Comparison of ENCODE assay signal across 8 mouse cellular contexts in the genomic region with DNA sequence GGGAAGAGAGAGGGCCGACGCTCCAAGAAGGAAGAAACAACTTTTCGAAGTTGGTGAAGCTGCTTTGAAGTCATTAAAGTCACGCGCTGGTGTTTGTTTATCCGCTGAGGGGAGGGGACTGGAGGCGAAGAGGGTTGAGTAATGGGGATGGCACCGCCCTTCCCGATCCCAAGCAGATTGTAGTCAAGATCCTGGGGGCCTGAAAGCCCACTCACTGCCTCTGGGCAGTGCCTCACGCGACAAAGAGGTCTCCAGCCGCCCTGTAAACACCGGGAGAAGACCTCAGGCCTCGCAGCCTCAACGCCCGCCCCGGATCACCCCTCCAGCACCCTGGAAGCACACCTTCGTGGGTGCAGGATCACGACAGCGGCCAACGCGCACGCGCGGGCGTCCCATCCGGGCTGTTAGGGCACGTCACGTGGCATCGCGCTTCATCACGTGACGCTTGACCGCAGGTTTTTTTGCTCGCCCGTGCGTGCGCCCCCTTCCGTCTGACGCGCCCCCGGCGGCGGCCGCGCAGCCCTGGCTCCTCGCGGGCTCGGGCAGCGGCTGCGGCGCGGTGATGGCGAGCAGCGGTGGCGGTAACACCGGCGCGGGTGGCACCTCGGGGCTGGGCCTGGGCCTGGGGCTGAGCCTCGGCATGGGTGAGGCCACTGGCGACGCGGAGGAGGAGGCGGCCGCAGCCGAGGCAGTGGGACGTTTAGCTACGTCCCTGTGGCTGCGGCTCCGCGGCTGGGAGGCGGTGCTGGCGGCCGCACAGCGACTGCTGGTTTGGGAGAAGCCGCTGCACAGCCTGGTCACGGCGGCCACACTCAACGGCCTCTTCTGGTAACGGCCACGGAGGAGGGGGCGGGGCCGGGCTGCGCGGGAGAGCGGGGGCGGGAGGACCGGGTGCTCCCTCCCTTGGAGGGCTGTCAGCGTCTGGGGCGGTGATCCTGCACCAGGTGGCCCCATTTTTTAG. TPM values are rescaled to one million over a fixed set of nuclear protein-coding genes. Genes with fewer than 3 reads are reported as not detected.
A peak's percentile ranks its signal among the peaks of the same experiment; 100 is the strongest.
DNase-seq lines count a peak whose midpoint lies in the region; ATAC-seq and TF ChIP-seq lines count a peak whose summit lies in the region.

A gene (minus strand): TSS at position 411 of the 961 bp plus-strand sequence.
A gene (plus strand): TSS at position 478 of the 961 bp plus-strand sequence.

- DNase-seq in CH12.LX (ENCODE audit: extremely low read depth): peak; percentile 91
- peak; percentile 92 for DNase-seq in c-Kit-positive CD71-positive TER-119-negative erythroid progenitor cells, embryonic 14.5 days (ENCODE audit: low read depth)
- DNase-seq in heart, postnatal 0 days (ENCODE audit: low spot score): peak; percentile 92
- peak; percentile 96 to 98 for DNase-seq in kidney, postnatal 4 days

- no peaks in the 10 kb centered on the region for H3K27me3 ChIP-seq in CH12.LX (replicated peaks)
- H3K27me3 ChIP-seq in forebrain, embryonic 12.5 days: no peaks in the 10 kb centered on the region
- H3K27me3 ChIP-seq in heart, postnatal 0 days (ENCODE audit: control insufficient read depth, insufficient read depth, low read length): no peaks in the 10 kb centered on the region
- H3K27me3 ChIP-seq in liver, embryonic 16.5 days (ENCODE audit: control insufficient read depth, insufficient read depth, low read depth, low read length): no peaks in the 10 kb centered on the region
- no peaks in the 10 kb centered on the region for H3K27me3 ChIP-seq in neural tube, embryonic 13.5 days
- no peaks in the 10 kb centered on the region for H3K27me3 ChIP-seq in testis, adult 2 months (ENCODE audit: control insufficient read depth, insufficient read depth, low read length)

- no peak for TF ChIP-seq EP300 in CH12.LX (IDR thresholded peaks at IDR 0.05; ENCODE audit: low read length)
- TF ChIP-seq EP300 in heart, postnatal 0 days (IDR thresholded peaks at IDR 0.05; ENCODE audit: low read depth): no peak

- H3K27ac ChIP-seq in CH12.LX (ENCODE audit: insufficient read depth, low read depth): peak within 1 kb of the TSS; percentile 85
- H3K27ac ChIP-seq in forebrain, embryonic 12.5 days: peak within 1 kb of the TSS; percentile 98
- peak within 1 kb of the TSS; percentile 93 for H3K27ac ChIP-seq in heart, postnatal 0 days (ENCODE audit: low read depth)
- peak within 1 kb of the TSS; percentile 100 for H3K27ac ChIP-seq in liver, embryonic 16.5 days (ENCODE audit: low read length)
- H3K27ac ChIP-seq in neural tube, embryonic 13.5 days (replicated peaks): peak within 1 kb of the TSS; percentile 99
- peak within 1 kb of the TSS; percentile 95 for H3K27ac ChIP-seq in testis, adult 2 months (ENCODE audit: control insufficient read depth, insufficient read depth, low read depth, low read length)

- peak; percentile 94 for ATAC-seq in forebrain, embryonic 12.5 days (ENCODE audit: low FRiP score)
- ATAC-seq in heart, postnatal 0 days (ENCODE audit: insufficient read depth, low read depth): peak; percentile 86
- ATAC-seq in liver, embryonic 16.5 days (ENCODE audit: low read depth): peak; percentile 77
- peak; percentile 91 for ATAC-seq in neural tube, embryonic 13.5 days (ENCODE audit: low read depth)

- in situ Hi-C loops in CH12.LX (cut with MboI; ENCODE audit: low pct_ligation_motif_present, low pct_unique_long_range_greater_than_20kb, low sequenced_read_pairs): no loop called here

- H3K79me2 ChIP-seq in CH12.LX (replicated peaks; ENCODE audit: control insufficient read depth, extremely low read depth, insufficient read depth, poor library complexity, severe bottlenecking): no peaks in the 10 kb centered on the region

- WGBS in forebrain, embryonic 12.5 days: under 1% methylated on average over 90 of the region's 91 CpGs
- under 1% methylated on average over 82 of the region's 91 CpGs for WGBS in heart, postnatal 0 days
- WGBS in liver, embryonic 16.5 days (ENCODE audit: insufficient replicate concordance): under 1% methylated on average over 89 of the region's 91 CpGs
- under 1% methylated on average over 82 of the region's 91 CpGs for WGBS in neural tube, embryonic 13.5 days

- peaks cover 2 to 30% of the 10 kb centered on the region in 2 experiments; a peak in 2 of 4 replicates for H3K4me1 ChIP-seq in CH12.LX (ENCODE audit: control insufficient read depth in 1 of 2, insufficient read depth in 2 of 2)
- peaks cover 34% of the 10 kb centered on the region for H3K4me1 ChIP-seq in forebrain, embryonic 12.5 days
- H3K4me1 ChIP-seq in heart, postnatal 0 days (ENCODE audit: control insufficient read depth, insufficient read depth): peaks cover 14% of the 10 kb centered on the region
- H3K4me1 ChIP-seq in liver, embryonic 16.5 days (ENCODE audit: control insufficient read depth, low read depth, low read length): peaks cover 68% of the 10 kb centered on the region
- H3K4me1 ChIP-seq in neural tube, embryonic 13.5 days (replicated peaks): peaks cover 47% of the 10 kb centered on the region
- peaks cover 11% of the 10 kb centered on the region for H3K4me1 ChIP-seq in testis, adult 2 months (ENCODE audit: control insufficient read depth, insufficient read depth, low read length)

- dilution Hi-C loops in CH12.LX (cut with MboI; ENCODE audit: extremely low pct_ligation_motif_present, extremely low pct_unique_long_range_greater_than_20kb, low sequenced_read_pairs): no loop called here

- H3K9me3 ChIP-seq in CH12.LX (replicated peaks; ENCODE audit: low read length): no peaks in the 10 kb centered on the region
- no peaks in the 10 kb centered on the region for H3K9me3 ChIP-seq in forebrain, embryonic 12.5 days
- no peaks in the 10 kb centered on the region for H3K9me3 ChIP-seq in heart, postnatal 0 days (replicated peaks; ENCODE audit: control insufficient read depth, low read length)
- H3K9me3 ChIP-seq in liver, embryonic 16.5 days (replicated peaks; ENCODE audit: control insufficient read depth, low read length): no peaks in the 10 kb centered on the region
- H3K9me3 ChIP-seq in neural tube, embryonic 13.5 days: no peaks in the 10 kb centered on the region

- TF ChIP-seq CTCF in CH12.LX (conservative IDR thresholded peaks at IDR 0.05 in 1 of 2, IDR thresholded peaks at IDR 0.05 in 1 of 2; ENCODE audit: low read depth in 2 of 2, low read length in 2 of 2): peak in 1 of 2 experiments; percentile 72; a peak in 2 of 4 replicates
- TF ChIP-seq CTCF in heart, postnatal 0 days (IDR thresholded peaks at IDR 0.05; ENCODE audit: low read depth): peak; percentile 52
- peak; percentile 47; the same call in 1 of the 2 replicates for TF ChIP-seq CTCF in testis, adult 2 months (IDR thresholded peaks at IDR 0.05; ENCODE audit: control insufficient read depth, insufficient read depth, insufficient replicate concordance, low read depth, low read length)

- TF ChIP-seq POLR2A in CH12.LX (IDR thresholded peaks at IDR 0.05; ENCODE audit: low read depth, low read length): peak; percentile 84
- peak; percentile 96 for TF ChIP-seq POLR2A in testis, adult 2 months (IDR thresholded peaks at IDR 0.05; ENCODE audit: control insufficient read depth, low read depth, low read length)

- peak within 1 kb of the TSS; percentile 74 for H3K9ac ChIP-seq in CH12.LX (ENCODE audit: insufficient read depth, low read depth)
- H3K9ac ChIP-seq in forebrain, embryonic 12.5 days: peak within 1 kb of the TSS; percentile 93
- peak within 1 kb of the TSS; percentile 84 for H3K9ac ChIP-seq in heart, postnatal 0 days (replicated peaks; ENCODE audit: low read depth, low read length)
- H3K9ac ChIP-seq in liver, embryonic 16.5 days (ENCODE audit: low read depth, low read length): peak within 1 kb of the TSS; percentile 99
- peak within 1 kb of the TSS; percentile 98 for H3K9ac ChIP-seq in neural tube, embryonic 13.5 days

- no peak for TF ChIP-seq RAD21 in CH12.LX (IDR thresholded peaks at IDR 0.05; ENCODE audit: low read depth, low read length)

- H3K4me2 ChIP-seq in CH12.LX (ENCODE audit: insufficient read depth, low read depth, poor library complexity, severe bottlenecking): peak within 1 kb of the TSS; percentile 68
- peak within 1 kb of the TSS; percentile 95 for H3K4me2 ChIP-seq in forebrain, embryonic 12.5 days
- peak within 1 kb of the TSS; percentile 90 for H3K4me2 ChIP-seq in heart, postnatal 0 days (ENCODE audit: low read depth, low read length)
- H3K4me2 ChIP-seq in liver, embryonic 16.5 days (ENCODE audit: low read depth, low read length): peak within 1 kb of the TSS; percentile 91
- peak within 1 kb of the TSS; percentile 94 for H3K4me2 ChIP-seq in neural tube, embryonic 13.5 days

- H3K36me3 ChIP-seq in CH12.LX (replicated peaks in 1 of 2; ENCODE audit: control insufficient read depth in 1 of 2, insufficient read depth in 1 of 2, low read length in 1 of 2): peaks cover 47 to 64% of the 10 kb centered on the region in 2 experiments
- peaks cover 49% of the 10 kb centered on the region for H3K36me3 ChIP-seq in forebrain, embryonic 12.5 days (replicated peaks)
- H3K36me3 ChIP-seq in heart, postnatal 0 days (replicated peaks; ENCODE audit: control insufficient read depth, insufficient read depth, low read length): peaks cover 60% of the 10 kb centered on the region
- peaks cover 50% of the 10 kb centered on the region for H3K36me3 ChIP-seq in liver, embryonic 16.5 days (ENCODE audit: control insufficient read depth, insufficient read depth)
- peaks cover 59% of the 10 kb centered on the region for H3K36me3 ChIP-seq in neural tube, embryonic 13.5 days
- H3K36me3 ChIP-seq in testis, adult 2 months (ENCODE audit: control insufficient read depth, insufficient read depth, low read length): peaks cover 3% of the 10 kb centered on the region

- peak within 1 kb of the TSS; percentile 82 to 93 (median 85) for H3K4me3 ChIP-seq in CH12.LX (replicated peaks in 1 of 3; ENCODE audit: low read depth in 2 of 3, low read length in 2 of 3, poor library complexity in 1 of 3)
- H3K4me3 ChIP-seq in forebrain, embryonic 12.5 days (replicated peaks): peak within 1 kb of the TSS; percentile 87
- H3K4me3 ChIP-seq in heart, postnatal 0 days (ENCODE audit: low read depth, low read length): peak within 1 kb of the TSS; percentile 82
- peak within 1 kb of the TSS; percentile 96 for H3K4me3 ChIP-seq in liver, embryonic 16.5 days (ENCODE audit: low read depth, low read length)
- peak within 1 kb of the TSS; percentile 93 for H3K4me3 ChIP-seq in neural tube, embryonic 13.5 days
- peak within 1 kb of the TSS; percentile 87 for H3K4me3 ChIP-seq in testis, adult 2 months (ENCODE audit: control insufficient read depth, low read depth, low read length)

RNA-seq across cellular contexts. Expression of the first gene that starts in this region (rescaled TPM):
- total RNA-seq in CH12.LX (2012; rRNA removed) (32.2 and 47.2 TPM in 2 replicates), CH12.LX (2014; rRNA removed) (10.9 and 12.3 TPM in 2 replicates)
- 14.2 and 16.2 TPM in 2 replicates for polyA plus RNA-seq in CH12.LX (2012; ENCODE audit: insufficient read length, low read depth)
- polyA plus RNA-seq in forebrain, embryonic 12.5 days (2016; fragmentation: Nextera tagmentation; extraction: Ambion mirVana): 48.1 and 50.5 TPM in 2 replicates
- 66.7 and 83.6 TPM in 2 replicates for total RNA-seq in heart, postnatal 0 days (2014; rRNA removed; ENCODE audit: low replicate concordance)
- polyA plus RNA-seq in heart, postnatal 0 days (2015; fragmentation: Nextera tagmentation; extraction: Ambion mirVana): 30.2 and 31.2 TPM in 2 replicates
- 46.2 and 51.1 TPM in 2 replicates for polyA plus RNA-seq in liver, embryonic 16.5 days (2015; fragmentation: Nextera tagmentation; extraction: Ambion mirVana)
- polyA plus RNA-seq in neural tube, embryonic 13.5 days (2015; fragmentation: Nextera tagmentation; extraction: Ambion mirVana): 60.2 and 64.6 TPM in 2 replicates
- 43.5 and 44.3 TPM in 2 replicates for polyA plus RNA-seq in testis, adult 2 months (2012; rRNA removed)

RNA-seq across cellular contexts. Expression of the second gene that starts in this region (rescaled TPM):
- total RNA-seq in CH12.LX (2012; rRNA removed) (26.5 and 27.9 TPM in 2 replicates), CH12.LX (2014; rRNA removed) (12.8 and 14.6 TPM in 2 replicates)
- polyA plus RNA-seq in CH12.LX (2012; ENCODE audit: insufficient read length, low read depth): 24.1 and 27.9 TPM in 2 replicates
- 63.5 and 70.6 TPM in 2 replicates for polyA plus RNA-seq in forebrain, embryonic 12.5 days (2016; fragmentation: Nextera tagmentation; extraction: Ambion mirVana)
- total RNA-seq in heart, postnatal 0 days (2014; rRNA removed; ENCODE audit: low replicate concordance): 49.7 and 50.9 TPM in 2 replicates
- polyA plus RNA-seq in heart, postnatal 0 days (2015; fragmentation: Nextera tagmentation; extraction: Ambion mirVana): 19.4 and 23.7 TPM in 2 replicates
- polyA plus RNA-seq in liver, embryonic 16.5 days (2015; fragmentation: Nextera tagmentation; extraction: Ambion mirVana): 47.7 and 52.7 TPM in 2 replicates
- 104 and 115 TPM in 2 replicates for polyA plus RNA-seq in neural tube, embryonic 13.5 days (2015; fragmentation: Nextera tagmentation; extraction: Ambion mirVana)
- polyA plus RNA-seq in testis, adult 2 months (2012; rRNA removed): 211 and 215 TPM in 2 replicates

Comparison
In these comparisons a context has a peak if more than half of its experiments do, and no peak if none do; other contexts are left out.
1. Peak in every context shown above with its lines: DNase-seq, ATAC-seq, H3K4me3 ChIP-seq and H3K27ac ChIP-seq.